Mouse (Mus musculus): ENCODE measurements around the gene Med10. TPM values are rescaled to one million over a fixed set of nuclear protein-coding genes. Genes with fewer than 3 reads are reported as not detected.

Med10 gene
- 5.8 and 18.7 TPM in 2 replicates for polyA plus RNA-seq (2012; ENCODE audit: low replicate concordance)

GRCm38 (mm10) chr13:69802095-69802494 lies at the start of gene Med10:
TSS of gene Med10 (plus strand) at chr13:69802395.

Other genes with a start within 250 kb of the Med10 start
- gene Srd5a1, start 191.0 kb upstream of the Med10 start, polyA plus RNA-seq (2012; ENCODE audit: low replicate concordance), result 0.91 and 2.9 TPM in 2 replicates
- 0.06 and 0.08 TPM in 2 replicates for gene Ube2ql1, start 62.5 kb upstream of the Med10 start, polyA plus RNA-seq (2012; ENCODE audit: low replicate concordance)

All from leukemia stem cell, adult 10-12 weeks (primary cell).